Mouse (Mus musculus) stomach, postnatal 0 days (tissue): ENCODE measurements around the gene Smim15.

Experiments used
- CTCF ChIP-seq: IDR thresholded peaks from 2 replicates; pipeline ENCODE4 v1.5.1; 2016; ENCODE audit warnings: antibody characterized with exemption, low read depth, mild to moderate bottlenecking, moderate library complexity
- EP300 ChIP-seq: optimal IDR thresholded peaks from 2 replicates; pipeline ENCODE3; 2016; ENCODE audit warnings: antibody characterized with exemption

DNA sequence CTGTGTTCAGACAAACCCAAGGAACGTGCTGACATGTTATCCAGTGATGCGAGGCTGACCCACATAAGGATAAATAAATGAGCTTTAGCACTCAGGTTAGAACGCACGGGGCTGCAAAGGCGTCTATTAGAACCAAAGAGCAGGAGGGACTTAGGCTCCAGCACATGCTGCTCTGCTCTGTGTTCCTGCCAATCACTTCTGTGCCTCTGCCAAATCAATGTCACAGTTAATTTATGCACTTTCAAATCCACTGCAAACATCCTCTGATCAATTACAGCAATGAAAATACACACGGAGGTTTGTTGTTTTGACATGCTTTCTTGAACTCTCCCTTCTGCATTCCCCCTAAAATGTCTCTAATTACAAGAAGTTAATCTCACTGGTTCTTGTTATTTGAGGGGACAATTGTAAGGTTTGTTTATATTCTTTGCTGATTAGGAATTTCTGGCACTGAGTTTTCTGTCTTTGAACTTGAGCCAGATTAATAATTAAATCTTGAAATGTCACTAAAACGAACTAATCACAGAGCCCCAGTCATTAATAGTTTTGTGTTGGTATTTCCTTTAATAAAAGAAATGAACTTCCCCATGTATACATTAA is 16.1 kb downstream of the Smim15 start:
- TF ChIP-seq CTCF (no peak), EP300 (no peak)
